Mouse (Mus musculus): Measurements from ENCODE around the gene Cnppd1. TPM values are rescaled to one million over a fixed set of nuclear protein-coding genes. Genes with fewer than 3 reads are reported as not detected.
A peak's percentile ranks its signal among the peaks of the same experiment; 100 is the strongest.

The Cnppd1 gene
- polyA plus RNA-seq, 1 experiment from 2014 or later, result 35.1 TPM

DNA sequence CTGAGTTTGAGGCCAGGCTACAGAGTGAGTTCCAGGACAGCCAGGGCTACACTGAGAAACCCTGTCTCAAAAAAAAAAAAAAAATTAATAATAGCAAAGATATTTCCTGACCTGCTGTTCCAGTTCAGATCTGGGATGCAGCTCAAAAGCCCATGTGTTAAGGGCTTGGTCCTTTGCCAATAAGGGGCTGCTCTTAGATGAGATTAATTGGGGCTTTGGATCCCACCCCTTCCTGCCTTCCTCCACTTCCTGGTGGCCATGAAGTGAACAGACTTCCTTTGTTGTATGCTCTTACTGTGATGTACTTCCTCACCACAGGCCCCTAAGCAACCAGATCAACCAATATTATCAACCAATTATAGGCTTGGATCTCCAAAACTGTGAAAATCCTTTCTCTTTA is 44.6 kb upstream of the Cnppd1 start:
- ATAC-seq (ENCODE audit: low FRiP score, low TSS enrichment) (no peak), DNase-seq (ENCODE audit: low spot score) (no peak)
- Histone ChIP-seq H3K9ac (ENCODE audit: low read length) (no peak overlapping the region), H3K27me3 (ENCODE audit: control insufficient read depth, insufficient read depth, low read length) (no peaks in the 10 kb centered on the region), H3K4me2 (replicated peaks; ENCODE audit: low read depth) (no peak overlapping the region), H3K27ac (replicated peaks) (no peak overlapping the region), H3K4me3 (ENCODE audit: low read depth, low read length) (no peak overlapping the region), H3K36me3 (ENCODE audit: control insufficient read depth, insufficient read depth, low read length) (peaks cover 28% of the 10 kb centered on the region), H3K4me1 (replicated peaks; ENCODE audit: control insufficient read depth, insufficient read depth) (peaks cover 2% of the 10 kb centered on the region; the same call in 1 of the 2 replicates), H3K9me3 (ENCODE audit: control insufficient read depth, low read length) (no peaks in the 10 kb centered on the region)
- TF ChIP-seq EP300 (optimal IDR thresholded peaks at IDR 0.05), result no peak
- no peak for TF ChIP-seq CTCF (IDR thresholded peaks at IDR 0.05; ENCODE audit: low read depth)

DNA sequence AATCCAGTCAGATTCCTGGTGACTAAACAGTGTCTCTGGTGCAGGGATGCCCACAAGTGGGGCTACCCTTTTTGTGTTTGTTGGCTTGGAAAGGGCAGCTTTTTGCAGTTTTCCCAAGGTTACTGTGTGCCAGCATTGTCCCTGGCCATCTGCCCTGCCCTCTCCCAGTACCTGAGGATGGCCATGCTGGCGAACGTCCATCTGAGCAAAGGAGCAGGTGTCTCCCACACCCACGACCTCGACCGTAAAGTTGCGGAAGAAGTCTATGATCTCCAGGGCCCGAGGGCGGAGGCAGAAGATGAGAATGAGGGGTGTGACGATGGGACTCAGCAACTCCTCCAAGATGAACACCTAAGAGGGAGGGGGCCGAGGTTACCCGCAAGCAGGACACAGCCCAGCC is 43.0 kb upstream of the Cnppd1 start:
- Histone ChIP-seq H3K36me3 (ENCODE audit: control insufficient read depth, insufficient read depth, low read length) (peaks cover 28% of the 10 kb centered on the region), H3K4me2 (replicated peaks; ENCODE audit: low read depth) (no peak overlapping the region), H3K4me3 (ENCODE audit: low read depth, low read length) (no peak overlapping the region), H3K9me3 (ENCODE audit: control insufficient read depth, low read length) (no peaks in the 10 kb centered on the region), H3K27me3 (ENCODE audit: control insufficient read depth, insufficient read depth, low read length) (no peaks in the 10 kb centered on the region), H3K27ac (replicated peaks) (no peak overlapping the region), H3K9ac (ENCODE audit: low read length) (no peak overlapping the region), H3K4me1 (replicated peaks; ENCODE audit: control insufficient read depth, insufficient read depth) (0 out of 2 replicates have a peak, but pooled peaks cover 2% of the 10 kb centered on the region)
- ATAC-seq (ENCODE audit: low FRiP score, low TSS enrichment) (no peak), DNase-seq (ENCODE audit: low spot score) (no peak)
- TF ChIP-seq EP300 (optimal IDR thresholded peaks at IDR 0.05), result no peak
- no peak for TF ChIP-seq CTCF (IDR thresholded peaks at IDR 0.05; ENCODE audit: low read depth)
- WGBS, result 91% methylated on average over 11 of the region's 11 CpGs

DNA sequence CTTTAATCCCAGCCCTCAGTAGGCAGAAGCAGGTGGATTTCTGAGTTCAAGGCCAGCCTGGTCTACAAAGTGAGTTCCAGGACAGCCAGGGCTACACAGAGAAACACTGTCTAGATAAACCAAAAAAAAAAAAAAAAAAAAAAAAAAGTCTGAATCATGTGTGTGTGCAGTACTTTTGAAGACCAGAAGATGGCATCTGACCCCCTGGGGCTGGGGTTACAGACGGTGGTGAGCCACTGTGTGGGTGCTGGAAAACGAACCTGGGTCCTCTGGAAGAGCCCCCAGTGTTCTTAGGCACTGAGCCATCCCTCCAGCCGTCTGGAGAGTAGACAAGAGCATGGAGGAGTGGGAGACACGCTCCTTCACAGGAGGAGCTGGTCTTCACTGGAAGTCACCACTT is 39.6 kb upstream of the Cnppd1 start:
- no peak overlapping the region for H3K27ac ChIP-seq (replicated peaks)
- DNase-seq (ENCODE audit: low spot score) (no peak), ATAC-seq (ENCODE audit: low FRiP score, low TSS enrichment) (no peak)
- WGBS, result 72% methylated on average over 4 of the region's 4 CpGs
- TF ChIP-seq EP300 (optimal IDR thresholded peaks at IDR 0.05) (no peak), CTCF (IDR thresholded peaks at IDR 0.05; ENCODE audit: low read depth) (peak; percentile 47)
- H3K36me3 ChIP-seq (ENCODE audit: control insufficient read depth, insufficient read depth, low read length), result peaks cover 21% of the 10 kb centered on the region
- no peaks in the 10 kb centered on the region for H3K9me3 ChIP-seq (ENCODE audit: control insufficient read depth, low read length)
- no peaks in the 10 kb centered on the region for H3K27me3 ChIP-seq (ENCODE audit: control insufficient read depth, insufficient read depth, low read length)
- no peak overlapping the region for H3K9ac ChIP-seq (ENCODE audit: low read length)
- no peak overlapping the region for H3K4me3 ChIP-seq (ENCODE audit: low read depth, low read length)
- H3K4me2 ChIP-seq (replicated peaks; ENCODE audit: low read depth), result no peak overlapping the region
- peaks cover 7% of the 10 kb centered on the region; the same call in 1 of the 2 replicates for H3K4me1 ChIP-seq (replicated peaks; ENCODE audit: control insufficient read depth, insufficient read depth)

DNA sequence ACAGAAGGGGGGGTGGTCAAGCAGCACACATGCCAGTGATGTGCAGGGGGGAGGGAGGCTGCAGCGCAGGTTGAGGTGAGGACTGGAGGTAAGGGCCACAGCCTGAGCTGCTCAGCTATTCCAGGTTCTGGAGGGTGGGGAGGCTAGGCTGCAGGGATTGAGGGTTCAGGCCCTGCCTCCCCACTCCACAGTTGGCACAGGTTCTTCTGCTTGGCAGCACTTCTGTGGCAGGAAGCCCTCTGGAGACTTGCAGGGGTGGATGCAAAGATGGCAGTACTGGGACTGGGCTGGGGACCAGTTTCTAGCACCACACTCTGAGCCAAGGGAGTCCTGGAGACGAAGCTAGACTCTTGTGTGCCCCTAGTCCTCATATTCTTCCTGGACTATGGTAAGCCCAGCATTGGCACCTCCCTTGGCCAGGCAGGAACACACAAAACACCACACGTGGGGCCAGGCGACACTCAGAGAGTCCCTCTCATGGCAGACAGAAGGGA is 38.9 kb upstream of the Cnppd1 start:
- WGBS, result 84% methylated on average over 4 of the region's 4 CpGs
- H3K27ac ChIP-seq (replicated peaks), result no peak overlapping the region
- no peak overlapping the region for H3K4me3 ChIP-seq (ENCODE audit: low read depth, low read length)
- ATAC-seq (ENCODE audit: low FRiP score, low TSS enrichment), result no peak
- no peaks in the 10 kb centered on the region for H3K27me3 ChIP-seq (ENCODE audit: control insufficient read depth, insufficient read depth, low read length)
- no peak for DNase-seq (ENCODE audit: low spot score)
- no peak overlapping the region for H3K9ac ChIP-seq (ENCODE audit: low read length)
- no peak for TF ChIP-seq CTCF (IDR thresholded peaks at IDR 0.05; ENCODE audit: low read depth)
- no peak for TF ChIP-seq EP300 (optimal IDR thresholded peaks at IDR 0.05)
- peaks cover 7% of the 10 kb centered on the region; the same call in 1 of the 2 replicates for H3K4me1 ChIP-seq (replicated peaks; ENCODE audit: control insufficient read depth, insufficient read depth)
- H3K36me3 ChIP-seq (ENCODE audit: control insufficient read depth, insufficient read depth, low read length), result peaks cover 24% of the 10 kb centered on the region
- H3K4me2 ChIP-seq (replicated peaks; ENCODE audit: low read depth), result no peak overlapping the region
- no peaks in the 10 kb centered on the region for H3K9me3 ChIP-seq (ENCODE audit: control insufficient read depth, low read length)

DNA sequence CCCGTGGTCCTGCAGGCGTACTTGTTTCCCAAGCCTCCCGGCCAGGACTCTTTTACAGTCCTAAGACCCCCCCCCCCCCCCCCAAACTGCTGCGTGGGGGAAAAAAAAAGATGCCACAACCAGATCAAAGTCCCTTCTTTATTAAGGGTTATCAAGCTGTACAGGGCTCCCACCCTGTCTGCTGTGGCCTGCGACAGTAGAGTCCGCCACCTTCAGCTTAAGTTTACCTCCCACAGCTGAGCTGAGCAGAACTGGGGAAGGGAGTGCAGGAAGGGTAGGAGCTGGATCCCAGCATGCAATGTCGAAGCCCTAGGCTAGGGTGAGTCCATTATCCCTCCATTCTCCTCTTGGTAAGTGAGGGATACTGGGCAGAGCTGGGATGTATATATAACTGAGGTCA is 38.2 kb upstream of the Cnppd1 start:
- Histone ChIP-seq H3K4me3 (ENCODE audit: low read depth, low read length) (peak overlapping the region; percentile 62), H3K9me3 (ENCODE audit: control insufficient read depth, low read length) (no peaks in the 10 kb centered on the region), H3K4me2 (replicated peaks; ENCODE audit: low read depth) (peak overlapping the region; percentile 92), H3K9ac (ENCODE audit: low read length) (no peak overlapping the region; the same call in 1 of the 2 replicates), H3K27me3 (ENCODE audit: control insufficient read depth, insufficient read depth, low read length) (no peaks in the 10 kb centered on the region), H3K36me3 (ENCODE audit: control insufficient read depth, insufficient read depth, low read length) (peaks cover 20% of the 10 kb centered on the region), H3K4me1 (replicated peaks; ENCODE audit: control insufficient read depth, insufficient read depth) (peaks cover 7% of the 10 kb centered on the region; the same call in 1 of the 2 replicates), H3K27ac (replicated peaks) (peak overlapping the region; percentile 30; the same call in 1 of the 2 replicates)
- 32% methylated on average over 7 of the region's 7 CpGs for WGBS
- TF ChIP-seq EP300 (optimal IDR thresholded peaks at IDR 0.05), result no peak
- TF ChIP-seq CTCF (IDR thresholded peaks at IDR 0.05; ENCODE audit: low read depth), result no peak
- DNase-seq (ENCODE audit: low spot score) (no peak), ATAC-seq (ENCODE audit: low FRiP score, low TSS enrichment) (no peak)

DNA sequence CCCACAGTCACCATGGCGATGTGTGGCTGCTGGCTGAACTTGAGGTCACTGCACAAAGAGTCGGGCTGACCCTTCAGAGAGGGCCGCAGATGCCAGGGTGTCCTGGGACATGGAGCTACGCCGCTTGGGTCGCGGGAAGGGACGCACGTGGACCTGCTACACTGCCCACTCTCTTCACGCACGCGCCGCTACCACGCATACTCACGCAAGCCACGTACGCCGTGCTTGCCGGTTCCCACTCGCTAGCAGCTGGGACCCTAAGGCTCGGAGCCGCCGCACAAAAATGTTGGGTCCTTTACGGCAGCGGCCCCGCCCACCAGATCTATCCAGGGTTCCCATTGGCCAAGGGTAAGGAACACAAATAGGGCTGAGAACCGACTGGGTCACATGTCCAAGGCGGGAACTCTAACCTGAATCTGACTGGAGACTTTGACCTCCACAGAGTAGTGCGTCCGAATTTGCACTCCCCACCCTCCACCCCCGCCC is 37.6 kb upstream of the Cnppd1 start, which contains the start of gene Abcb6:
TSS of gene Abcb6 (minus strand) at position 288 of the 486 bp plus-strand sequence.
- under 1% methylated on average over 31 of the region's 31 CpGs for WGBS
- no peak for TF ChIP-seq CTCF (IDR thresholded peaks at IDR 0.05; ENCODE audit: low read depth)
- no peak for TF ChIP-seq EP300 (optimal IDR thresholded peaks at IDR 0.05)
- Histone ChIP-seq H3K4me3 (ENCODE audit: low read depth, low read length) (peak within 1 kb of the TSS; percentile 62), H3K9me3 (ENCODE audit: control insufficient read depth, low read length) (no peaks in the 10 kb centered on the region), H3K36me3 (ENCODE audit: control insufficient read depth, insufficient read depth, low read length) (peaks cover 14% of the 10 kb centered on the region; the same call in 1 of the 2 replicates), H3K9ac (ENCODE audit: low read length) (peak within 1 kb of the TSS; percentile 69), H3K4me2 (replicated peaks; ENCODE audit: low read depth) (peak within 1 kb of the TSS; percentile 92), H3K4me1 (replicated peaks; ENCODE audit: control insufficient read depth, insufficient read depth) (peaks cover 7% of the 10 kb centered on the region; the same call in 1 of the 2 replicates), H3K27ac (replicated peaks) (peak within 1 kb of the TSS; percentile 81), H3K27me3 (ENCODE audit: control insufficient read depth, insufficient read depth, low read length) (no peaks in the 10 kb centered on the region)
- peak; percentile 89 for ATAC-seq (ENCODE audit: low FRiP score, low TSS enrichment)
- DNase-seq (ENCODE audit: low spot score), result peak; percentile 92

Measured in stomach, postnatal 0 days (tissue).